Mouse (Mus musculus) megakaryocyte, embryonic 14.5 days (primary cell): ENCODE results near the gene Atp6v1b1.

ENCODE experiments used
- FLI1 ChIP-seq: IDR thresholded peaks from 2 replicates; pipeline ENCODE4 v1.6.1; 2012; ENCODE audit warnings: low read length, inconsistent platforms, mixed read lengths
- GATA1 ChIP-seq: IDR thresholded peaks from 3 replicates; pipeline ENCODE4 v1.6.1; 2012; ENCODE audit warnings: mixed read lengths, low read length, inconsistent platforms, borderline replicate concordance

GRCm38 (mm10) chr6:83802846-83803245 is 60.1 kb downstream of the Atp6v1b1 start:
- no peak for TF ChIP-seq GATA1
- TF ChIP-seq FLI1, result no peak
